Mouse (Mus musculus) sigmoid colon, adult 10 weeks (tissue): Measurements from ENCODE around the gene Srsf7. TPM values are rescaled to one million over a fixed set of nuclear protein-coding genes. Genes with fewer than 3 reads are reported as not detected.

Experiments
- polyA plus RNA-seq: library from polyadenylated mRNA; stranded (reverse); fragments of 350-450 nt; fragmentation: Illumina TruSeq; extraction: RNeasy Lipid Tissue Mini Kit (QIAGEN cat#74804); gene quantifications from one replicate; pipeline ENCODE4 v1.2.3, GENCODE M21; 2014; ENCODE audit warnings: low read depth, low replicate concordance

The Srsf7 gene
- 311 TPM for polyA plus RNA-seq

DNA sequence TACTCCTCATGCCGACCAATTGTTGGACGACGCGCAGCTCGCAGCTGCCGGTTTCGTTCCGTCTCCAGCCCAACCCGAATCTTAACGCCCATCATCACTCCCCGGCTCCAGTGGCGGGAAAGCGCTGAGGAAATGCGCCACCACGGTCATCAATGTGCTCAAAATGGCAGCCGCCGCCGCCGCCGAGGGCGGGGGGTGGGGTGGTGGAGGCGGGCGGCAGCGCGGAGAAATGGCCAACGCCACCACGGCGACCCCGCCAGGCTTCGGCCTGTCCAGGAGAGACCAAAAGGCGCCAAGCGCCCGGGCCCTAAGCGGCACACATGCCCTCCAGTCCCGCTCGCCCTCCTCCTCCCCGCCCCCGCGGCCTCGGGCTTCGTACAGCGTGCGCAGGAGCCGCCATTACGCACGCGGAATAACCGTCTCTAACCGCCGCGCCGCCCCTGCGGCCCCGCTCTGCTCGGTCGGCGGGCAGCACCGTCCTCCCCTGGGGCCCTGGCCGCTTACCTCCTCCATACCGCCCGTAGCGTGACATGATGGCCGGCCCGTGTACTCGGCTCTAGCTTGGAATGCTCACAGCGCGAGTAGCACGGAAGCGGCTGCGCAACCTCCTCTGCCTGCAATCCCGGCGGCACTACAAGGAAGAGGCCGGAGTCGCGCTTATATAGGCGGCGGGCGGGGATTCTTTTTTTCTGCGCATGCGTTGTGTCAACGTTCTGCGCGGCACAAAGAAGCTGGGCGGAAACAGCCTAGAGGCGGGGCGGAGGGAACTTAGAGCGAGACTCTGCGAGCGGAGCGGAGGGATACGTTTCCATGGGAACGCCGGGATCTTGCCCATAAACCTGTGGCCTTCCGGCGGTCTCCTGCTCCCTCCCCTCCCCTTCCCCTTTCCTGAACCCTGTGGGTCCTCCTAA, at the start of gene Srsf7, which contains the start of gene Ttc39d:
Gene Srsf7 (minus strand): TSS at position 637 of the 911 bp plus-strand sequence.
Gene Ttc39d (plus strand): TSS at position 790 of the 911 bp plus-strand sequence.

DNA sequence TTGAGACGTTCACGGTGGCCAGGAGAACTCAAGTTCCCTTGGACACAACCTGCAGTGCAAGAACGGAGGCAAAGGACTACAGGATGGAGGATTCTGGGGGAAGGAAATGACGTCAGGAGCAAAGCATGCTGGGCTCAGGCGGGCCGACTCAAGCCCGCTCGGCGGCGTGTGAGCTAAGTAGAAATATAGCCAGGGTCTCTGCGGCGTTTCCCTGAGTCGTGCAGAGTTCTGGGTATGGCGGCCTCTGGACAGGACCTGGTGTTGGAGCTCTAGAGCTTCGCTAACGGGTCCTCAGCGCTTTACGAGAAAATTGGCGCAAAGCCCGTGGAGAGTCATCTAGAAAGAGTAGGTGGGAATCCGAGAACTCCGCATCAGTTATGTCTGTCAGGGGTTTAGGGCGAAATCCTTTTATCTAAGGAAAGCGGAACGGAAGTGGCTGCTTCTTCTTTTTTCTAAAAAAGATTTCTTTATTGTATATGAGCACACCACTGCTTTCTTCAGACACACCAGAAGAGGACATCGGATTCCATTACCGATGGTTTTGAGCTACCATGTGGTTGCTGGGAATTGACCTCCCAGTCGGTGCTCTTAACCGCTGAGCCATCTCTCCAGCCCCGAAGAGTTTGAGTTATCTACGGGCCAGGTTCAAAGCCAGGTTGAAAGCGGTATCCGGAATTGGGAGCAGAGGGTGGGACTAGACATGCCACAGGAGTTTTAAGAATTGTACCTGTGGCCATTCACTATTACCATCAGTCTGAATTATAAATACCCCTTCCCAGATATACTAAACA, 17.4 kb upstream of the Srsf7 start, which contains the start of gene Gemin6:
Gene Gemin6 (plus strand): TSS at position 116 of the 791 bp plus-strand sequence.

Other genes starting within 250 kb of the Srsf7 start
- gene Hnrnpll, start 145.0 kb downstream of the Srsf7 start, polyA plus RNA-seq: 134 TPM
- 51.7 TPM for gene Galm, start 79.8 kb downstream of the Srsf7 start, polyA plus RNA-seq
- gene Ttc39d, start 153 bp upstream of the Srsf7 start, polyA plus RNA-seq: 0.22 TPM
- gene Gemin6, start 17.1 kb upstream of the Srsf7 start, polyA plus RNA-seq: 7.2 TPM
- gene Morn2, start 82.9 kb upstream of the Srsf7 start, polyA plus RNA-seq: 8.4 TPM
- 21.7 TPM for gene Dhx57, start 83.2 kb upstream of the Srsf7 start, polyA plus RNA-seq
- not detected for gene Arhgef33, start 100.1 kb upstream of the Srsf7 start, polyA plus RNA-seq
- gene Gm10190, start 166.2 kb upstream of the Srsf7 start, polyA plus RNA-seq: not detected